Mouse (Mus musculus): Measurements from ENCODE around the gene Lrrc23.
"Not testable (repeated sequence)": the region's sequence is repeated elsewhere in the genome, so short reads cannot be mapped to it uniquely, and the experiment has no call there.

The Lrrc23 gene

DNA sequence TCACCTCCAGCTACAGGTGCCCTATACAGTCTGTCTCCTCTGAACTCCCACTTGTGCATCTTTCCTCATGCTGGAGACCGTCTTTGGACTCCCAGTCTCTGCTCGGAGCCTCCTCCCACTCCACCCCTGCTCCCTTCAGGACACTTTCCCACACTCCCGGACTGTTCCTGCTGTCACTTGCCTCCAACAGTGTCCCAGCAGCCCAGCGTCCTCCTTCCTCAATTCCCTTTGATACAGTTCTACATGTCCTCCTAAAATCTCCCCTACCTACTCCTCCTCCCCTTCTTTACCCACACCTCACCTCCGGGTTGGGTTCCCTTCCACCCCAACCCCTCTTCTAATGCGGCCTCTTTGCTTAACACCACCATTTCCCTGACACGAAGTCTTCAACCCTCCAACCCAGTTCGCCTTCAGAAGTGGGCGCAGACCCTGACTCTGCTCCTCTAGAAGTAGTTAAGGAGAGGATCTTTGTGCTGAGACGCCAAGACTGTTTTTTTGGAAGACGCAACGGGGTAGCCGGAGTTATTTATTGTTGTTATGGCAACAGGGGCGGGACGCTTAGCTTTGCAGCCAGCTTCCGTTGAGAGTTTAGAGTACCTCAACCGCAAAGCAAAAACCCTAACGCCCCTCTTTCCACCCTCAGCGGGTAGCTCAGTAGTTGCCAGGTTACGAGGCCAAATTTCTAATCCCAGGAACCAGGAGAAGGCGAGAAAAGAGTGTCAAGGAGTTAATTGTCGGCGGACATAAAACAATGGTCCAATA lies at the start of gene Lrrc23:
Lrrc23 (minus strand) TSS at position 506 of the 762 bp plus-strand sequence.
- no peak for DNase-seq (ENCODE audit: low spot score)

DNA sequence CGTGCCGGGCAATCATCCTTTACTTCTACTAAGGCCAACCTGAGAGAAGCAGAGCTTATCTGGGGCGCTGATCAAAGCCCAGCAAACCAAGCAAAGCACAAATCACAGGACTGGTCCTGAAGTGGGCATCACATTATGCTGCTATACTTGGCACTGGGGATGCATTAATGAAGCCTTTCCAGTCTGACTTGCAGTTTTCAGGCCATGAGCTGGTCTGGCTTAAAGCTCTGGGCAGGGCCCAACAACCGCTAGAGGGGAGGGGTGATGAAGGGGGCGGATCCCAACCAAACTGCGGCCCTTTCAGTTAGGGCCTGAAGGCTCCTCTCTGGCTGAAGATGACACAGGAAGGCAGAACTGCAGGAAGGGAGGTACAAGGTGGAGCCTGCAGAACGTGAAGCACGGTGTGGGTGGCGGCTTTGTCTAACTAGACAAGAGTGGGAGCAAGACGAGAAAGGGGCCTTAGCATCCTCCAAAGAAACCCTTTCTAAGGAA lies 48.6 kb upstream of the Lrrc23 start:
- peak; percentile 67 for DNase-seq (ENCODE audit: low spot score)

DNA sequence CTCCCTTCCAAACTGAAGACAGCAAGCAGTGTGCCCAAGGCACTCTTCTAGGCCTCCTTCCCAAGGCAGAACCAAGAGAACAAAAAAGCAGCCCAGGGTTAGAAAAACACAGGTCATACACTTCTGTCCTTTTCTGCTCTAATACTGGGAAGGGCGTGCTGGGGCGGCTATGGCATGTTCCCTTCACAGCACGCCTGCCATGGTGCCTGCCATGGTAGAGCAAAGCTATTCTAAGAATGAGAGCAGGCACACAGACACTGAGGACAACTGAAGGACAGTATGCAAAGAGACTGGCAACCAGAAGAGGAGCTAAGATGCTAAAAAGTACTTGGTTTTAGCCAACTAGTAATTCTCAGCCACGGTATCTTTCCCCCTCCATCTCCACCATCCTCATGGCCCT lies 42.5 kb upstream of the Lrrc23 start:
- DNase-seq (ENCODE audit: low spot score) = no peak

GRCm38 (mm10) chr6:124820891-124821290 lies 41.4 kb upstream of the Lrrc23 start:
- no peak for DNase-seq (ENCODE audit: low spot score)

GRCm38 (mm10) chr6:124817971-124818370 lies 38.4 kb upstream of the Lrrc23 start:
- DNase-seq (ENCODE audit: low spot score) = no peak

GRCm38 (mm10) chr6:124817563-124817962 lies 38.0 kb upstream of the Lrrc23 start:
- no peak for DNase-seq (ENCODE audit: low spot score)

DNA sequence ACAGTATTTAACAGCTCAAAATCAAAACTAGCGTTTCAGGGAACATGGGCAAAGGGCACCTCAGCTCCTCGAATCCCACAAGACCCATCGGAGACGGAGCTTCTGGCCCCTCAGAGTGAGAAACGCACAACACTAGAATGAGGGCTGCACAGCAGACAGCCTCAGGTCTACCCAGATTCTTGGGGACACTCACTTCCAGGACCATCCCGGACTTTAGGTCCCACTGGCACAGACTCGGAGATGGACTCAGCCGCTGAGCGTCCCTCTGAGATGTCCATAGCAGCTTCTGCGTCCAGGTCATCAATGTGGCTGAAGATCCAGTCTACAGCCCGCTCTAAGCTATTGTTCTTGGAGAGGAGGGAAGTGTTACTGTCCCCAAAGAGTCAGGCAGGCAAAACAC lies 37.6 kb upstream of the Lrrc23 start:
- no peak for DNase-seq (ENCODE audit: low spot score)

DNA sequence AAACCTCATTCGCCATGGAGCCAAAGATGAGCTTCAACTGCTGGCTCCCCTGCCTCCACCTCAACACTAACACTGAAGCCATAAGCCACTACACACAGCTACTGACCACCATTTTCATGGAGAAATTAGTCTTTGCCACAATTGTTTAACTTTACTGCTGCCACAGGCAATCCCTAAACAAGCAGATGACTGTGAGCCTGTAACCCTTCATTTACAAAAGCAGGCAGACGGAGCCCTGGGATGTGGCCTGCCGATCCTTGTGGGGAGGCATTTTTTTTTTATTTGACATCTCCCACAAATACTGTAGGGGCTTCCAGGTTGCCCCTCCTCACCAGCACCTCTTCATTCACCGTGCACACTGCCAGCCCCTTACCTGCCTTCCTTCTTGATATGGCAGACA lies 37.1 kb upstream of the Lrrc23 start:
- DNase-seq (ENCODE audit: low spot score) = no peak

- DNase-seq (ENCODE audit: low spot score) = no peak
Observed at GRCm38 (mm10) chr6:124814858-124815774, 35.6 kb upstream of the Lrrc23 start.

DNA sequence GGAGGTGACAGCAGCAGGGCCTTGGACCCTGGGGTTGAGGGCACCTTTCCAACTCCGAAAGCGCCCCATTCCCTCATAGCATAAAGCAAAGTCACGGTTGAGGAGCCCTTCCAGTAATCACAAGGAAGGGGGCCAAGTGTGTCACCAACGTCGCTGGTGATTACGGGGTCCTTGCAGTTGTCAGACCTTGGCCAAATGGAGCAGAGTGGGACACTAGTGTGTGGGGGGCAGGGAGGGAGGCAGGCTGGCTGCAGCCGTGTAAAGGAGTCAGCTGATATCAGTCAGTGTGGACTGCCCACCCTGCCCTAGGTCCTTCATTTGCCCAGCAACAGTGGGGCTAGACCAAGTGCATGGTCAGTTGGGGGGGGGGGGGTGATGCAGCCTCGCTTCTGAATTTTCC lies 34.9 kb upstream of the Lrrc23 start:
- DNase-seq (ENCODE audit: low spot score) = no peak

DNA sequence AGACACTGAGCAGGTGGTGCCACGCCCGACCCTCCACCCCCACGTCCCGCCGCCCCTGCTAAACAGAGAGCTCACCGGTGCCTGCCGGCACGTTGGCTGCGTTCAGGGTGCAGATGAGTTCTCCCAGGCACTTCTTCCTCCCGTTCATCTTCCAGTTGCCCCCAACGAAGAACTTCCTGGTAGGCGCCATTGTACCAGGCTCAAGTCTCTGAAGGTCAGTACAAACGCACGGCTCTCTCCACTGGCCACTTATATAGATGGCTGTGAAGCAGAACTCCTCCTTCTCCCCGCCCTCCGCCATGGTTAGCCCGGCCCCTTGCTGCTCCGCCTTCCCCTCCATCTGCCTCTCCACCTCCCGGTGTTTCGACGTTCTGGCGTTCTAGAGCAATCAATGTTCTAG lies 34.4 kb upstream of the Lrrc23 start, which contains the start of gene Tpi1:
Tpi1 (minus strand) TSS at position 364 of the 400 bp plus-strand sequence.
- peak; percentile 93 for DNase-seq (ENCODE audit: low spot score)

- DNase-seq (ENCODE audit: low spot score) = peak; percentile 65
Observed at GRCm38 (mm10) chr6:124813496-124813895, 34.0 kb upstream of the Lrrc23 start.

DNA sequence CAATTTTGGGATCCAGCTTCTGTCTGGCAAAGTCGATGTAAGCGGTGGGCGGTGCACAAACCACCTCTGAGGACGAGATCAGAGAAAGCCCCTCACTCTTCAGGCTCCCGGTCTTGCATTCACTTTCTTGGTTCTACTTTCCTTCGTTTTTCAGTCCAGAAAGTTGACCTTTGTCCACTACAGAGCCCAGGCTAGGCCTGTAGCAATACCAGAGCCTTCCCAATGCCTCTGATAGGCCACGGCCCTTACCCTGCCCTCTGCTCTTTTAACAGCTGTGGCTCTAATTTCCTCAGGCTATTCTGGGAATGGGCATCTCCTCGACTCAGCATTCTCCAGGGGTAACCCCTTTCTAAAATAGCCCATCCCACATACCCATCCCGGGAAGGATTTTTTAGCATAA lies 33.3 kb upstream of the Lrrc23 start:
- no peak for DNase-seq (ENCODE audit: low spot score)

DNA sequence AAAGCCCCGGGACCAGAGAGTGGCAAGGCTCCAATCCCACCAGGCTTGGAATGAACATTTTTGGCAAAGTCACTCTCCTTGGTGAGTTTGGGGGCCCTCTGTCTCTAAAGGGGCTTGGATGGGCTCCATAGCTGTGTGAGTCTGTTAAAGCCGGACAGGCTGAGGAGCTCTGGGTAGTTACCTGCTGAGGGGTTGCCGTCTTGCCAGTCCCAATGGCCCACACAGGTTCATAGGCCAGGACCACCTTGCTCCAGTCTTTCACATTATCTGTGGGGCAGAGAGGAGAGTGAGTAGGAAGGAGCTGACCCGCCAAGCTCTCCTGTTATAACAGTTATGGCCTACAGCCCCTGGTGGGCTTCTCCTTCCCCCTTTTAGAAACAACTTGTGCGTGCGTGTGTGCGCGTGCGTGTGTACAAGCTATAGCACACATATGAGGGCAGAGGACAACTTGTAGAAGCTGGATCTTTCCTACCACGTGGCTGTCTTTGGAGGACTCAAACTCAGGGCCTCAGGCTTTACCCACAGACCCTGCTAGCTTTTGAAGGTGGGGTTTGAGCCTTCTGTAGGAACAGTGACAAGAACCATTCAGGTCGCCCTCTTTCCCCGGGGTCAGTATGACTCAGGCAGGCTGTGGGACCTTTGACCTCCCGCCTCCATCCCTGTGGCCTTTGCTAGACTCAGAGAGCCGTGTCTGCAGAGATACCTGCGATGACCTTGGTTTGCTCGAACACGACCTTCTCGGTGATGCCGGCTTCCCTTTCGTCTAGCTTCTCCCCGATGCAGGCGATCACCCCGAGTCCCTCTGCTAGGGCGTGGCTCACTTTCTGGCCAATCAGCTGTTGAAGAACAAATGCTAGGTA lies 32.4 kb upstream of the Lrrc23 start:
- DNase-seq (ENCODE audit: low spot score) = no peak

GRCm38 (mm10) chr6:124811403-124811665 lies 31.8 kb upstream of the Lrrc23 start:
- DNase-seq (ENCODE audit: low spot score) = no peak

GRCm38 (mm10) chr6:124810566-124811402 lies 31.3 kb upstream of the Lrrc23 start:
- not testable (repeated sequence) for DNase-seq (ENCODE audit: low spot score)

GRCm38 (mm10) chr6:124809775-124810538 lies 30.4 kb upstream of the Lrrc23 start:
- DNase-seq (ENCODE audit: low spot score) = no peak

- peak; percentile 85 for DNase-seq (ENCODE audit: low spot score)
Observed at GRCm38 (mm10) chr6:124809052-124809774, 29.7 kb upstream of the Lrrc23 start.

- DNase-seq (ENCODE audit: low spot score) = peak; percentile 82
Observed at GRCm38 (mm10) chr6:124808358-124809012, 29.0 kb upstream of the Lrrc23 start, which contains the start of gene Spsb2. TSS of gene Spsb2 (plus strand) at chr6:124808661.

Data from urinary bladder, postnatal 14 days (tissue).